Mouse (Mus musculus) midbrain, embryonic 14.5 days (tissue): Measurements from ENCODE around the gene Mapk3. TPM values are rescaled to one million over a fixed set of nuclear protein-coding genes. Genes with fewer than 3 reads are reported as not detected.
A peak's percentile ranks its signal among the peaks of the same experiment; 100 is the strongest.

Experiments used
- ATAC-seq: fragments of 200-750 bp; cut with Nextera tagmentation; 2 replicates; pipeline ENCODE4 v1.8.0; 2017; ENCODE audit warnings: moderate number of reproducible peaks, moderate library complexity; ENCODE audit not compliant: low FRiP score, low TSS enrichment
- DNase-seq: peaks from one replicate; pipeline ENCODE4 v3.0.0-alpha.2; 2015
- H3K27ac ChIP-seq: fragments of 300-500 bp; sonication (generic); replicated peaks from 2 replicates; pipeline ENCODE4 v1.5.1; 2014; ENCODE audit warnings: mild to moderate bottlenecking, low read depth, low read length, moderate library complexity
- H3K27me3 ChIP-seq: fragments of 300-500 bp; sonication (generic); 2 replicates; pipeline ENCODE4 v1.6.1; 2014; ENCODE audit warnings: low read length, control low read depth, mixed read lengths; ENCODE audit not compliant: control insufficient read depth, insufficient read depth
- H3K36me3 ChIP-seq: fragments of 300-500 bp; sonication (generic); 2 replicates; pipeline ENCODE4 v1.6.1; 2014; ENCODE audit warnings: low read length, control low read depth; ENCODE audit not compliant: control insufficient read depth, insufficient read depth
- H3K4me1 ChIP-seq: fragments of 300-500 bp; sonication (generic); 2 replicates; pipeline ENCODE4 v1.6.1; 2014; ENCODE audit warnings: mild to moderate bottlenecking, antibody characterized with exemption, low read length, control low read depth; ENCODE audit not compliant: control insufficient read depth, insufficient read depth
- H3K4me2 ChIP-seq: fragments of 300-500 bp; sonication (generic); 2 replicates; pipeline ENCODE4 v1.6.1; 2014; ENCODE audit warnings: mild to moderate bottlenecking, low read length, moderate library complexity
- H3K4me3 ChIP-seq: fragments of 300-500 bp; sonication (generic); replicated peaks from 2 replicates; pipeline ENCODE4 v1.5.1; 2014; ENCODE audit warnings: low read depth, low read length
- H3K9ac ChIP-seq: fragments of 300-500 bp; sonication (generic); replicated peaks from 2 replicates; pipeline ENCODE4 v1.6.1; 2014; ENCODE audit warnings: mild to moderate bottlenecking, low read length, moderate library complexity
- H3K9me3 ChIP-seq: fragments of 300-500 bp; sonication (generic); 2 replicates; pipeline ENCODE4 v1.6.1; 2016; ENCODE audit warnings: low read length, control low read depth, mixed read lengths; ENCODE audit not compliant: control insufficient read depth
- WGBS: fragments of 180-500 bp; shearing (Covaris S2); extraction: QIAGEN DNeasy Blood & Tissue Kit; methylation state at CpG from one replicate; pipeline ENCODE4 v1.1.7; 2014; 5-methylcytosine and 5-hydroxymethylcytosine counted together
- polyA plus RNA-seq: library from polyadenylated mRNA; unstranded; fragments of >200 nt; fragmentation: Nextera tagmentation; extraction: Ambion mirVana; gene quantifications from 2 replicates; pipeline ENCODE4 v1.2.1, GENCODE M21; 2014

The Mapk3 gene
- polyA plus RNA-seq, 1 experiment from 2014 or later, result 78.4 TPM

DNA sequence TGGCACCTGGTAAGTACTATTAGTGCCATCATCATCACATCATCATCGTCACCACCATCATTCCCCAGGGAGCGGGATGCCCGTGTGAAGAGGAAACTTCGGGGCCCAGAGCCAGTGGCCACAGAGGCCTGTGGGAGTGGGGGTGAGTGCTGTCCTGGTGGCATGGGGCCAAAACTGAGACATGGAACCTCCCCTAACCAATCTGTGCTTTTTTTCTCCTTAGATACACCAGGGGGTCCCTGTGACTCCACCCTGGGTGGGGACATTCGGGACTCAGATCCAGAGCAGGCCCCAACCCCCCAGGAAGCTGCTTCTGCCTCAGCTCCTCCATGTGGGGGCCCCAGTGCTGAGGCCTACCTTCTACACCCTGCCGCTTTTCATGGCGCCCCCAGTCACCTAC lies 25.1 kb downstream of the Mapk3 start:
- no peak overlapping the region for H3K9ac ChIP-seq
- no peak overlapping the region for H3K4me2 ChIP-seq
- DNase-seq, result no peak
- H3K27me3 ChIP-seq, result no peaks in the 10 kb centered on the region
- peaks cover 15% of the 10 kb centered on the region for H3K4me1 ChIP-seq
- no peak overlapping the region for H3K4me3 ChIP-seq
- peaks cover 57% of the 10 kb centered on the region for H3K36me3 ChIP-seq
- no peaks in the 10 kb centered on the region for H3K9me3 ChIP-seq
- H3K27ac ChIP-seq, result no peak overlapping the region
- 91% methylated on average over 7 of the region's 7 CpGs for WGBS
- ATAC-seq, result no peak

DNA sequence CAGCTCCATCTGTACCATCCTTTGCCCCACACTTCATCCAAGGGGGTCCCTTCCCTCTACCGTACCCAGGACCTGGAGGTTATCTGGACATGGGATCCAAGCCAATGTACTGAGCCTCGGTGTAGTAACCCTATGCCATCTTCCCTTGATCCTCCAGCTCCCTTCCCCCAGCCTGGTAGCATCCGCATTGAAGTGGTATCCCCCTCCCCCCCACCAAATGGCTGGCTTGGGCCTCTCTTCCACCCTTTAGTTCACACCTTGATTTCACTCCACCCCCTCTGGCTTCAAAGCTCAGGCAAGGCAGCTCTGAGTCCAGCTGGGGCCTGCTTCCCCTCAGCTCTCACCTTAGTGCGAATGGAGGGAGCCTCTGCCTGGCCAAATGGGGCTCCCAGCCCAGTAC lies 25.7 kb downstream of the Mapk3 start:
- Histone ChIP-seq H3K36me3 (peaks cover 63% of the 10 kb centered on the region), H3K4me3 (no peak overlapping the region), H3K27me3 (no peaks in the 10 kb centered on the region), H3K4me2 (no peak overlapping the region), H3K27ac (no peak overlapping the region), H3K9ac (no peak overlapping the region), H3K9me3 (no peaks in the 10 kb centered on the region), H3K4me1 (peaks cover 9% of the 10 kb centered on the region)
- DNase-seq, result no peak
- 93% methylated on average over 4 of the region's 4 CpGs for WGBS
- no peak for ATAC-seq

DNA sequence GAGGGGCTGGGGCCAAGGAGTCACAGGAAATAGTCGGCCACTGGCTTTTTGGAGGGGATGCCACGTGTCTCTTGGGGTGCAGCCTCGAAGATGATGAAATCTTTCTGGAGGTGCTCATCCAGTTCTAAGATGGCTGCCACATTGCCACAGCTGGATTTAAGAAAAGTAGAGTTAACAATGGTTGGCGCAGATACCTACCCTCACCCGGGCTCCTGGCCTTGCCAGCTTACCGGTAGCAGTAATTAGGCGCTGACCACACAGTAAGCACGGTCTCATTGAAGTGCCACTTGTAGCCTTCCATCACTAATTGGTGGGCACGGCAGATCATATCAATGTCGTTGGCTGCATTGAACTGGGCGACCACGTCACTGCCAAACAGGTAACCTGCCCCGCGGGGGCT lies 26.7 kb downstream of the Mapk3 start:
- ATAC-seq (no peak), DNase-seq (no peak)
- no peak overlapping the region for H3K9ac ChIP-seq
- H3K27ac ChIP-seq, result no peak overlapping the region
- H3K27me3 ChIP-seq, result no peaks in the 10 kb centered on the region
- H3K4me1 ChIP-seq, result peaks cover 7% of the 10 kb centered on the region
- 93% methylated on average over 14 of the region's 14 CpGs for WGBS
- H3K4me3 ChIP-seq, result no peak overlapping the region
- H3K9me3 ChIP-seq, result no peaks in the 10 kb centered on the region
- H3K36me3 ChIP-seq, result peaks cover 65% of the 10 kb centered on the region
- no peak overlapping the region for H3K4me2 ChIP-seq

DNA sequence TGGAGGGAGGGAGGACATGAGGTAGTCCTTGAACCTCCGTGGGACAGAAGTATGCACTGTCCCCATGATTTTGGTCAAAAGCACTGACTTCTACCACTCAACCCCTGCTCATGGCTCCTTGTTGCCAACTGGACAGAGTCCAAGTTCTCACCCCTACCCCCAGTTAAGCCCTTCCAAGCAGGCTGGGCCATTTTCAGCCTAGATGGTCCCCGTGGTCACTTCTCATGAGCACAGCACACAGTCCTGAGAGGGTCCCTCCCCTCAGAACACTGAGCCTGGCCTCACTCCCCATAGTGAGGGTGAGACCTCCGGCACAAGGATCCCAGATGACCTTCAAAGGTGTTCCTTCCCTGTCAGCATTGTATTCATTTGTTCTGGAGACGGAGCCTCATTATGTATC lies 29.7 kb downstream of the Mapk3 start:
- Histone ChIP-seq H3K27ac (no peak overlapping the region), H3K4me1 (peaks cover 14% of the 10 kb centered on the region), H3K36me3 (peaks cover 65% of the 10 kb centered on the region), H3K4me3 (no peak overlapping the region), H3K9ac (no peak overlapping the region), H3K9me3 (no peaks in the 10 kb centered on the region), H3K4me2 (no peak overlapping the region), H3K27me3 (no peaks in the 10 kb centered on the region)
- ATAC-seq, result no peak
- DNase-seq, result no peak
- 94% methylated on average over 4 of the region's 4 CpGs for WGBS

DNA sequence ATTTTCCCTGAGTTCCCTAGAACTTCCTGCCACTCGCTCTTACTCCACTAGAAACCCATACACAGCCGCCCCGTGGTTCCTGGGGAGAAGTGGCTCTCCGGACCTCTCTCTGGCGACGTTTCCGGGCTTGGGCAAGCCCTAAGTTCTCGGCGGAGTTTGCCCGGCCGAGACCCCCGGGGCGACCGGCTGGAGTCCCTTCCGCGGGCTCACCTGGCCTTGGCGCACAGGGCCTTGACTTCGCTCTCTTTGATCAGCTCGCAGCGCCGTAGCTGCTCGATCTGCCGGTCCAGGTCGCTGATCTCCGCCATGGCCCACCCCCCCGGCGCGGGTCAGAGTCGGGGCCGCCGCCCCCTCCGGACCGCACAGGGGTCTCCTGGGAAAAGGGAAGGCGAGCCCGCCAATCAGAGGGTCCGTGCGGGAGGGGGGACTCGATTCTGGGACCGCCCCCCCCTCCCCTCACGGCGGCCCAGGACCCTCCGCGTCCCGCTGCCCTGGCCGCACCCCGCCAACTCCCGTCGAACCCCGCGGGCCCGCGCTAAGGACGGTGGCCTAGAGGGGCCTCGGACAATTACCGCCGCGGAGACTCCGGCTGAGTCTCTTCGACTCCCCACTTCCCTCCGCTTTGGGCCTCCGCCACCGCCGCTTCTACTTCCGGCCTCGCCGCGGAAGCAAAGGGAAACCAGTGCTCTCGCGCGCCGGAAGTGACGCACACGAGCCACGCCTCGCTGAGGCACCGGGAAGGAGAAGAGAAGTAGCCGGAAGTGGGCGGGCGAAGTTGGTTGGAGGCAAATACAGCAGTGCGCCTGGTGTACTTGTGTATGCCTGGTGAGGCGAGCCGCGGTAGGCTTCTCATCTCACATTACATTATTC lies 32.7 kb downstream of the Mapk3 start, which contains the start of gene Ppp4c:
TSS of gene Ppp4c (minus strand) at position 646 of the 870 bp plus-strand sequence.
- H3K9me3 ChIP-seq, result no peaks in the 10 kb centered on the region
- peak within 1 kb of the TSS; percentile 70 for H3K4me2 ChIP-seq
- no peaks in the 10 kb centered on the region for H3K27me3 ChIP-seq
- DNase-seq (peak; percentile 100), ATAC-seq (peak; percentile 93)
- peaks cover 17% of the 10 kb centered on the region for H3K4me1 ChIP-seq
- peak within 1 kb of the TSS; percentile 92 for H3K27ac ChIP-seq
- WGBS, result under 1% methylated on average over 80 of the region's 83 CpGs
- H3K36me3 ChIP-seq, result peaks cover 63% of the 10 kb centered on the region
- peak within 1 kb of the TSS; percentile 83 for H3K9ac ChIP-seq
- H3K4me3 ChIP-seq, result peak within 1 kb of the TSS; percentile 97

DNA sequence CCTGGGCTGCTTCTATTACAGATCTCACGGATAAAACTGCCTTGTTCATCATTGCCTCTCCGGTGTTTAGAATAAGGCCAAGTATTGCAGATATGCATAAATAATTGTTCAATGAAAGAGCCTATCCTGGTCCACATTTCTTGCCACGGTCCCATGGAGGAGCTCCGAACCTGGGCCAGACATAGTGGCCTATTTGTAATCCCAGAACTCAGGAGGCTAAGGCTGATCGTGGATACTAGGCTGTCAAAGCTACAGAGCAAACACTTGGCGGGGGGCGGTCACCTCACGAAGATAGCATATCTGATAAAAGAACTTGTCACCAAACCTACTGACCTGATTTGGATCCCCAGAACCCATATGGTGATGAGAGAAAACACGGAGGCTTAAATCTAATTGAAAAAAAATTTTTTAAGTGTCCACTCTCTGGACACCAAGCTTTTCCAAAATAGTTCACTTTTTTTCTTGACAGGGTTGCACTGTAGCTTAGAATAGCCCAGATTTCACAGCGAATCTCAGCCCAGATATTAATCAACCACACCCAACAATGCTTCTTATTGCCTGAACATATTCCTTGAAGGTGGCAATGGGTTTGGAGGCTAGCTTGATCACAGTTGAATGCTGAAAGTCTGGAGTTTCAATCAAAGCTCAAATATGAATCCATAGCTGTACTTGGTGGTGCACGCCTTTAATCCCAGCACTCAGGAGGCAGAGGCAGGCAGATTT lies 33.5 kb downstream of the Mapk3 start:
- Histone ChIP-seq H3K4me1 (peaks cover 25% of the 10 kb centered on the region), H3K4me3 (peak overlapping the region; percentile 97), H3K4me2 (peak overlapping the region; percentile 70), H3K9me3 (no peaks in the 10 kb centered on the region), H3K36me3 (peaks cover 56% of the 10 kb centered on the region), H3K27me3 (no peaks in the 10 kb centered on the region), H3K27ac (peak overlapping the region; percentile 92), H3K9ac (peak overlapping the region; percentile 83; the same call in 1 of the 2 replicates)
- DNase-seq, result no peak
- WGBS, result 25% methylated on average over 11 of the region's 11 CpGs
- ATAC-seq, result no peak

DNA sequence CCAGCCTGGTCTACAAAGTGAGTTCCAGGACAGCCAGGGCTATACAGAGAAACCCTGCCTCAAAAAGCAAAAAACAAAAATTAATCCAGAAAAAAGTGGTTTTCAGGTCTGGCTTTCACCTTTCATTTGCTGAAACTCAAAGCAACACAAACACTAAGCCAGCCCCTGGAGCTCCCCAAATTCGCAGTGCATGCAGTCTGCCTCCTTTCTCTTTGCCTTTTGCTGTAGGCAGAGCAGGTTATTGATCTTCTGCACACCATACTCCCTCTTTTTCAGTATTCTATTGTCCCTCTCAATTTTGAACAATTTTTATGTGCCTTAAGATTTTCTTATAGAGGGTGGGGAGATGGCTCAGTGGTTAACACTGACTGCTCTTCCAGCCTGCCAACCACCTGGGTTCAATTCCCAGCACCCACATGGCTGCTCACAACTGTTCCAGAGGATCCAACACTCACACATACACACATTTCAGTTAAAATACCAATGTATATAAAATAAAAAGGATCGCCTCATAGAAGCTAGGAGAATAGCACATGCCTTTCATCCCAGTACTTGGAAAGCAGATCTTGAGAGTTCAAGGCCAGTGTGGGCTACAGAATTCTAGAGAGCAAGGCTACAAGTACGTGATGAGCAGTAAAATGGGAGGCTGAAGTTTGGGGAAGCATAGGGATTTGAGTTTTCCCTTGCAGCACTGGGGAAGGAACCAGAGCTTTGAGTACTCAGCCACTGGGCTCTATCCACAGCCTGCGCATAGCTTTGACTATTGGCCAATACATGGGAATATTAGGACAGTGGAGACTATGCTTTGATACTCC lies 34.3 kb downstream of the Mapk3 start:
- Histone ChIP-seq H3K4me1 (peaks cover 31% of the 10 kb centered on the region), H3K4me2 (no peak overlapping the region), H3K27me3 (no peaks in the 10 kb centered on the region), H3K9ac (no peak overlapping the region), H3K36me3 (peaks cover 48% of the 10 kb centered on the region), H3K9me3 (no peaks in the 10 kb centered on the region), H3K4me3 (no peak overlapping the region), H3K27ac (no peak overlapping the region)
- no peak for ATAC-seq
- DNase-seq, result no peak
- 78% methylated on average over 4 of the region's 4 CpGs for WGBS

DNA sequence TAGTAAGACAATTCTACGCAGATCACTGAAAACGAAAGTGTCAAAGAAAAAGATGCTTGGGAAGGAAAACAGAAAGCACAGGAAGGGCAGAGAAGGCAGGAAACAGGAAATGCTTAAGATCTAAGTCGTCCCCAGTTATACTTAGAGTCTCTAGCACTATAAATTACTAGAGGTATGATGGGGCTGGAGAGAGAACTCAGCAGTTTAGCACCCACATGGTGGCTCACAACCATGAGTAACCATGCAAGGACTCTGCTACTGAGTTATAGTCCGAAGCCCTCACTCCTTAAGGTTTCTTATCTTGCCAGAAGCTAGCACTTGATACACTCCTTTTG lies 34.8 kb downstream of the Mapk3 start:
- WGBS, result 81% methylated on average over 4 of the region's 4 CpGs
- H3K36me3 ChIP-seq, result peaks cover 43% of the 10 kb centered on the region
- peaks cover 31% of the 10 kb centered on the region for H3K4me1 ChIP-seq

More for the DNA sequence above, 34.8 kb downstream of the Mapk3 start:
- no peaks in the 10 kb centered on the region for H3K9me3 ChIP-seq
- H3K4me2 ChIP-seq, result no peak overlapping the region
- H3K4me3 ChIP-seq, result no peak overlapping the region
- no peak for DNase-seq
- ATAC-seq, result no peak
- no peaks in the 10 kb centered on the region for H3K27me3 ChIP-seq
- H3K9ac ChIP-seq, result no peak overlapping the region
- no peak overlapping the region for H3K27ac ChIP-seq
